ENCODE assay signal across 7 mouse cellular contexts in genomic region chr2:52438013-52438412, GRCm38 (mm10). TPM values are rescaled to one million over a fixed set of nuclear protein-coding genes. Genes with fewer than 3 reads are reported as not detected.
DNase-seq lines count a peak whose midpoint lies in the region; ATAC-seq and TF ChIP-seq lines count a peak whose summit lies in the region.

No protein-coding gene starts in this region.

- peak; percentile 94 for ATAC-seq in heart, postnatal 0 days (ENCODE audit: insufficient read depth, low read depth)

- 5% methylated on average over 6 of the region's 6 CpGs for WGBS in heart, postnatal 0 days

- peak; percentile 79 for TF ChIP-seq EP300 in heart, postnatal 0 days (IDR thresholded peaks at IDR 0.05; ENCODE audit: low read depth)

- H3K36me3 ChIP-seq in heart, postnatal 0 days (replicated peaks; ENCODE audit: control insufficient read depth, insufficient read depth, low read length), result no peaks in the 10 kb centered on the region

- no peak for TF ChIP-seq CTCF in heart, postnatal 0 days (IDR thresholded peaks at IDR 0.05; ENCODE audit: low read depth)

- peak overlapping the region; percentile 82 for H3K27ac ChIP-seq in heart, postnatal 0 days (ENCODE audit: low read depth)

- H3K27me3 ChIP-seq in heart, postnatal 0 days (ENCODE audit: control insufficient read depth, insufficient read depth, low read length), result no peaks in the 10 kb centered on the region

- no peaks in the 10 kb centered on the region for H3K9me3 ChIP-seq in heart, postnatal 0 days (replicated peaks; ENCODE audit: control insufficient read depth, low read length)

- H3K4me3 ChIP-seq in heart, postnatal 0 days (ENCODE audit: low read depth, low read length), result no peak overlapping the region

- H3K9ac ChIP-seq in heart, postnatal 0 days (replicated peaks; ENCODE audit: low read depth, low read length), result no peak overlapping the region

- peaks cover 26% of the 10 kb centered on the region for H3K4me1 ChIP-seq in heart, postnatal 0 days (ENCODE audit: control insufficient read depth, insufficient read depth)

- no peak overlapping the region for H3K4me2 ChIP-seq in heart, postnatal 0 days (ENCODE audit: low read depth, low read length)

- DNase-seq in retina, postnatal 1 day, result peak; percentile 38
- DNase-seq in retina, embryonic 14.5 days (ENCODE audit: low spot score), result no peak
- peak; percentile 62 for DNase-seq in cerebellum, adult 11 months
- DNase-seq in heart, postnatal 0 days (ENCODE audit: low spot score), result peak; percentile 92
- peak; percentile 87 for DNase-seq in lung, postnatal 25 days (ENCODE audit: low spot score)
- DNase-seq in frontal cortex, postnatal 14 days (ENCODE audit: low spot score in 2 of 2), result no peak
- no peak for DNase-seq in layer of hippocampus, adult 11-12 months (ENCODE audit: low spot score)

RNA-seq across cellular contexts. Expression of gene Arl5a, which starts 13.3 kb away (rescaled TPM):
- total RNA-seq in heart, postnatal 0 days (2014; rRNA removed; ENCODE audit: low replicate concordance), result 57.5 and 73.2 TPM in 2 replicates
- 23.9 and 26.2 TPM in 2 replicates for polyA plus RNA-seq in heart, postnatal 0 days (2015; fragmentation: Nextera tagmentation; extraction: Ambion mirVana)

RNA-seq across cellular contexts. Expression of gene Neb, which starts 59.7 kb away (rescaled TPM):
- 1.4 and 6.0 TPM in 2 replicates for total RNA-seq in heart, postnatal 0 days (2014; rRNA removed; ENCODE audit: low replicate concordance)
- 2.1 and 4.4 TPM in 2 replicates for polyA plus RNA-seq in heart, postnatal 0 days (2015; fragmentation: Nextera tagmentation; extraction: Ambion mirVana)

Comparison
In these comparisons a context has a peak if more than half of its experiments do, and no peak if none do; other contexts are left out.
1. DNase-seq: peak in retina, postnatal 1 day (single experiment), cerebellum, adult 11 months (single experiment), heart, postnatal 0 days (single experiment) and lung, postnatal 25 days (single experiment); none in retina, embryonic 14.5 days (single experiment), frontal cortex, postnatal 14 days (0 of 2) and layer of hippocampus, adult 11-12 months (single experiment).